Mouse (Mus musculus): ENCODE results near the gene Bicdl2. TPM values are rescaled to one million over a fixed set of nuclear protein-coding genes. Genes with fewer than 3 reads are reported as not detected.

Bicdl2 gene
- polyA plus RNA-seq, 1 experiment from 2014 or later, result 0.15 TPM

- Histone ChIP-seq H3K27ac (replicated peaks in 1 of 2; ENCODE audit: control insufficient read depth in 1 of 2, insufficient read depth in 1 of 2, low read depth in 2 of 2, low read length in 2 of 2) (no peak overlapping the region), H3K4me2 (ENCODE audit: low read length) (no peak overlapping the region), H3K4me3 (ENCODE audit: control insufficient read depth in 1 of 2, insufficient read depth in 1 of 2, low read depth in 1 of 2, low read length in 2 of 2) (no peak overlapping the region), H3K9ac (ENCODE audit: low read length) (no peak overlapping the region), H3K36me3 (ENCODE audit: control insufficient read depth, insufficient read depth, low read length) (no peaks in the 10 kb centered on the region), H3K9me3 (ENCODE audit: control insufficient read depth, low read length) (no peaks in the 10 kb centered on the region), H3K27me3 (ENCODE audit: control insufficient read depth, insufficient read depth, low read length) (peaks cover 19% of the 10 kb centered on the region; the same call in 1 of the 2 replicates), H3K4me1 (ENCODE audit: control insufficient read depth in 2 of 2, insufficient read depth in 2 of 2, low read length in 2 of 2) (no peaks in the 10 kb centered on the region)
- ATAC-seq (ENCODE audit: insufficient number of reproducible peaks, insufficient read depth, low FRiP score, low read depth), result no peak
- 0% methylated on average over 3 of the region's 3 CpGs for WGBS
Observed at GRCm38 (mm10) chr17:23706212-23706611, 45.9 kb downstream of the Bicdl2 start.

DNA sequence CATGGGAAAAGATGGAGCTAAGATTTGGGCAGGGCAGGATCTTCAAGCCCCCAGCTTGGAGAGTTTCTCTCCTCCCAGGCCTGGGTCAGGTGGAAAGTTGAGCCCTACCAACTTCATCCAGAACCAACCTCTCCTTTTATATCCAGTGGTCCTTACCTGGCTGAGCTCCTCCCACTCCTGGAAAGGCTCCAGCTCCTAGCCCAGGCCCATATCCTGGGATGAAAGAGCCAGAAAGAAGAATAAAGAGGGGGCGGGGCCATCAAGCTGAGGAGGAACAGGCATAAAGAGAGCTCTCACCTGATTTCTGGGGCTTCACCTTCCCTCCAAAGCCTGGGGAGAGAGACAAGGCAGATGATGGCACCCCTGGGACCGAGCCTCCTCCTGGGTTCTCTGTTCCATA, 56.7 kb downstream of the Bicdl2 start:
- H3K27me3 ChIP-seq (ENCODE audit: control insufficient read depth, insufficient read depth, low read length), result no peaks in the 10 kb centered on the region
- ATAC-seq (ENCODE audit: insufficient number of reproducible peaks, insufficient read depth, low FRiP score, low read depth), result no peak

More for the DNA sequence above, 56.7 kb downstream of the Bicdl2 start:
- Histone ChIP-seq H3K4me2 (ENCODE audit: low read length) (no peak overlapping the region), H3K4me3 (ENCODE audit: control insufficient read depth in 1 of 2, insufficient read depth in 1 of 2, low read depth in 1 of 2, low read length in 2 of 2) (no peak overlapping the region), H3K9me3 (ENCODE audit: control insufficient read depth, low read length) (no peaks in the 10 kb centered on the region), H3K9ac (ENCODE audit: low read length) (no peak overlapping the region), H3K27ac (replicated peaks in 1 of 2; ENCODE audit: control insufficient read depth in 1 of 2, insufficient read depth in 1 of 2, low read depth in 2 of 2, low read length in 2 of 2) (no peak overlapping the region), H3K4me1 (ENCODE audit: control insufficient read depth in 2 of 2, insufficient read depth in 2 of 2, low read length in 2 of 2) (no peaks in the 10 kb centered on the region), H3K36me3 (ENCODE audit: control insufficient read depth, insufficient read depth, low read length) (no peaks in the 10 kb centered on the region)
- WGBS, result 35% methylated on average over 2 of the region's 2 CpGs

Other genes with a start within 250 kb of the Bicdl2 start
- gene Vmn2r117, start 180.8 kb upstream of the Bicdl2 start, polyA plus RNA-seq (2014; fragmentation: Nextera tagmentation; extraction: Ambion mirVana), result not detected in 2 replicates
- gene Zfp213, start 96.3 kb upstream of the Bicdl2 start, polyA plus RNA-seq (2014; fragmentation: Nextera tagmentation; extraction: Ambion mirVana), result 13.8 and 14.0 TPM in 2 replicates
- gene Zfp13, start 61.0 kb upstream of the Bicdl2 start, polyA plus RNA-seq (2014; fragmentation: Nextera tagmentation; extraction: Ambion mirVana), result 7.0 and 8.9 TPM in 2 replicates
- gene Zscan10, start 59.6 kb upstream of the Bicdl2 start, polyA plus RNA-seq (2014; fragmentation: Nextera tagmentation; extraction: Ambion mirVana), result not detected in 2 replicates
- gene Mmp25, start 15.2 kb upstream of the Bicdl2 start, polyA plus RNA-seq (2014; fragmentation: Nextera tagmentation; extraction: Ambion mirVana), result 0.26 and 0.70 TPM in 2 replicates
- gene Hcfc1r1, start 13.1 kb downstream of the Bicdl2 start, polyA plus RNA-seq (2014; fragmentation: Nextera tagmentation; extraction: Ambion mirVana), result 403 and 405 TPM in 2 replicates
- gene Thoc6, start 13.4 kb downstream of the Bicdl2 start, polyA plus RNA-seq (2014; fragmentation: Nextera tagmentation; extraction: Ambion mirVana), result 31.1 and 35.0 TPM in 2 replicates
- gene Tnfrsf12a, start 17.0 kb downstream of the Bicdl2 start, polyA plus RNA-seq (2014; fragmentation: Nextera tagmentation; extraction: Ambion mirVana), result 107 and 114 TPM in 2 replicates
- 0.42 TPM in 1 of 2 replicates, not detected in the other for gene Cldn6, start 18.7 kb downstream of the Bicdl2 start, polyA plus RNA-seq (2014; fragmentation: Nextera tagmentation; extraction: Ambion mirVana)
- 0.14 TPM in 1 of 2 replicates, not detected in the other for gene Cldn9, start 23.5 kb downstream of the Bicdl2 start, polyA plus RNA-seq (2014; fragmentation: Nextera tagmentation; extraction: Ambion mirVana)
- not detected in 2 replicates for gene 1520401A03Rik, start 62.3 kb downstream of the Bicdl2 start, polyA plus RNA-seq (2014; fragmentation: Nextera tagmentation; extraction: Ambion mirVana)
- gene Pkmyt1, start 65.8 kb downstream of the Bicdl2 start, polyA plus RNA-seq (2014; fragmentation: Nextera tagmentation; extraction: Ambion mirVana), result 27.2 and 28.1 TPM in 2 replicates
- 10.6 and 12.7 TPM in 2 replicates for gene Paqr4, start 80.4 kb downstream of the Bicdl2 start, polyA plus RNA-seq (2014; fragmentation: Nextera tagmentation; extraction: Ambion mirVana)
- gene Kremen2, start 85.3 kb downstream of the Bicdl2 start, polyA plus RNA-seq (2014; fragmentation: Nextera tagmentation; extraction: Ambion mirVana), result not detected in 2 replicates
- gene Flywch1, start 111.1 kb downstream of the Bicdl2 start, polyA plus RNA-seq (2014; fragmentation: Nextera tagmentation; extraction: Ambion mirVana), result 42.4 TPM in 2 replicates
- 4.4 and 5.1 TPM in 2 replicates for gene Flywch2, start 125.6 kb downstream of the Bicdl2 start, polyA plus RNA-seq (2014; fragmentation: Nextera tagmentation; extraction: Ambion mirVana)
- 300 and 318 TPM in 2 replicates for gene Srrm2, start 130.0 kb downstream of the Bicdl2 start, polyA plus RNA-seq (2014; fragmentation: Nextera tagmentation; extraction: Ambion mirVana)
- 950 and 1,075 TPM in 2 replicates for gene Elob, start 168.6 kb downstream of the Bicdl2 start, polyA plus RNA-seq (2014; fragmentation: Nextera tagmentation; extraction: Ambion mirVana)
- gene Prss33, start 175.6 kb downstream of the Bicdl2 start, polyA plus RNA-seq (2014; fragmentation: Nextera tagmentation; extraction: Ambion mirVana), result not detected in 2 replicates
- not detected in 2 replicates for gene Prss32, start 183.3 kb downstream of the Bicdl2 start, polyA plus RNA-seq (2014; fragmentation: Nextera tagmentation; extraction: Ambion mirVana)
- not detected in 2 replicates for gene Prss41, start 183.7 kb downstream of the Bicdl2 start, polyA plus RNA-seq (2014; fragmentation: Nextera tagmentation; extraction: Ambion mirVana)
- gene Prss21, start 207.6 kb downstream of the Bicdl2 start, polyA plus RNA-seq (2014; fragmentation: Nextera tagmentation; extraction: Ambion mirVana), result not detected in 2 replicates
- gene Dcpp1, start 220.4 kb downstream of the Bicdl2 start, polyA plus RNA-seq (2014; fragmentation: Nextera tagmentation; extraction: Ambion mirVana), result not detected in 2 replicates
- gene Dcpp2, start 220.4 kb downstream of the Bicdl2 start, polyA plus RNA-seq (2014; fragmentation: Nextera tagmentation; extraction: Ambion mirVana), result not detected in 2 replicates

Measured in heart, embryonic 14.5 days (tissue).